Mouse (Mus musculus) hindbrain, embryonic 11.5 days (tissue): ENCODE measurements at regions not wholly inside any gene's neighbourhood (a gene's known extent, or its start where the extent isn't known, plus 50 kb on each side); places are given as distances from the start of the nearest gene placed in this dataset.

ENCODE experiments used
- ATAC-seq: fragments of 200-750 bp; cut with Nextera tagmentation; 2 replicates; pipeline ENCODE4 v1.8.0; 2017; ENCODE audit warnings: mild to moderate bottlenecking, moderate TSS enrichment, moderate library complexity; ENCODE audit not compliant: low FRiP score
- DNase-seq: peaks from one replicate; pipeline ENCODE4 v3.0.0-alpha.2; 2015; ENCODE audit warnings: low spot score
- H3K27ac ChIP-seq: fragments of 300-500 bp; sonication (generic); 2 replicates; pipeline ENCODE4 v1.5.1; 2014; ENCODE audit warnings: mild to moderate bottlenecking, low read depth, low read length
- H3K27me3 ChIP-seq: fragments of 300-500 bp; sonication (generic); 2 replicates; pipeline ENCODE4 v1.6.1; 2014; ENCODE audit warnings: mild to moderate bottlenecking, low read length, moderate library complexity, mixed read lengths; ENCODE audit not compliant: control insufficient read depth, insufficient read depth
- H3K36me3 ChIP-seq: fragments of 300-500 bp; sonication (generic); 2 replicates; pipeline ENCODE4 v1.6.1; 2014; ENCODE audit warnings: mild to moderate bottlenecking, low read length, moderate library complexity, mixed read lengths; ENCODE audit not compliant: control insufficient read depth, insufficient read depth
- H3K4me1 ChIP-seq: fragments of 300-500 bp; sonication (generic); replicated peaks from 2 replicates; pipeline ENCODE4 v1.6.1; 2014; ENCODE audit warnings: low read length, mixed read lengths; ENCODE audit not compliant: control insufficient read depth, insufficient read depth
- H3K4me2 ChIP-seq: fragments of 300-500 bp; sonication (generic); replicated peaks from 2 replicates; pipeline ENCODE4 v1.6.1; 2014; ENCODE audit warnings: mild to moderate bottlenecking, low read depth, low read length
- H3K4me3 ChIP-seq: fragments of 300-500 bp; sonication (generic); 2 replicates; pipeline ENCODE4 v1.5.1; 2014; ENCODE audit warnings: low read depth, low read length
- H3K9ac ChIP-seq: fragments of 300-500 bp; sonication (generic); 2 replicates; pipeline ENCODE4 v1.6.1; 2014; ENCODE audit warnings: low read depth, low read length
- H3K9me3 ChIP-seq: fragments of 300-500 bp; sonication (generic); 2 replicates; pipeline ENCODE4 v1.6.1; 2016; ENCODE audit warnings: low read length; ENCODE audit not compliant: control insufficient read depth
- WGBS: fragments of 180-500 bp; shearing (Covaris S2); extraction: QIAGEN DNeasy Blood & Tissue Kit; methylation state at CpG from one replicate; pipeline ENCODE4 v1.1.7; 2014; 5-methylcytosine and 5-hydroxymethylcytosine counted together

GRCm38 (mm10) chr14:104005132-104005531 is 160.9 kb upstream of the Ednrb start:
- Histone ChIP-seq H3K36me3 (no peaks in the 10 kb centered on the region), H3K9ac (no peak overlapping the region), H3K4me1 (no peaks in the 10 kb centered on the region), H3K9me3 (no peaks in the 10 kb centered on the region), H3K27ac (no peak overlapping the region), H3K4me2 (no peak overlapping the region), H3K27me3 (no peaks in the 10 kb centered on the region), H3K4me3 (no peak overlapping the region)
- WGBS: 71% methylated on average over 2 of the region's 2 CpGs
- ATAC-seq (no peak), DNase-seq (no peak)

- no peaks in the 10 kb centered on the region for H3K9me3 ChIP-seq
- H3K36me3 ChIP-seq: no peaks in the 10 kb centered on the region
- H3K9ac ChIP-seq: no peak overlapping the region
- 76% methylated on average over 1 of the region's 1 CpGs for WGBS
- ATAC-seq: no peak
- H3K4me2 ChIP-seq: no peak overlapping the region
- no peak overlapping the region for H3K4me3 ChIP-seq
- no peak overlapping the region for H3K27ac ChIP-seq
- H3K27me3 ChIP-seq: no peaks in the 10 kb centered on the region
- H3K4me1 ChIP-seq: no peaks in the 10 kb centered on the region
- no peak for DNase-seq
These were observed 158.2 kb upstream of the Ednrb start for GRCm38 (mm10) chr14:104002421-104002820.

- Histone ChIP-seq H3K4me2 (no peak overlapping the region), H3K9ac (no peak overlapping the region), H3K36me3 (no peaks in the 10 kb centered on the region), H3K27me3 (no peaks in the 10 kb centered on the region), H3K9me3 (no peaks in the 10 kb centered on the region), H3K4me1 (no peaks in the 10 kb centered on the region), H3K27ac (no peak overlapping the region), H3K4me3 (no peak overlapping the region)
- no peak for ATAC-seq
- DNase-seq: no peak
- WGBS: 88% methylated on average over 3 of the region's 3 CpGs
These were observed 146.2 kb upstream of the Ednrb start for GRCm38 (mm10) chr14:103990418-103990817.

- no peak overlapping the region for H3K9ac ChIP-seq
- no peaks in the 10 kb centered on the region for H3K4me1 ChIP-seq
- ATAC-seq: no peak
- H3K27me3 ChIP-seq: no peaks in the 10 kb centered on the region
- DNase-seq: no peak
- H3K36me3 ChIP-seq: no peaks in the 10 kb centered on the region
- H3K27ac ChIP-seq: no peak overlapping the region
- no peak overlapping the region for H3K4me3 ChIP-seq
- H3K9me3 ChIP-seq: no peaks in the 10 kb centered on the region
- WGBS: 95% methylated on average over 1 of the region's 1 CpGs
- H3K4me2 ChIP-seq: no peak overlapping the region
These were observed 145.7 kb upstream of the Ednrb start for GRCm38 (mm10) chr14:103989949-103990348.

GRCm38 (mm10) chr14:103987266-103987665 is 143.1 kb upstream of the Ednrb start:
- DNase-seq (no peak), ATAC-seq (peak; percentile 57; the same call in 1 of the 2 replicates)
- Histone ChIP-seq H3K9ac (no peak overlapping the region), H3K4me1 (no peaks in the 10 kb centered on the region), H3K9me3 (no peaks in the 10 kb centered on the region), H3K36me3 (no peaks in the 10 kb centered on the region), H3K4me3 (no peak overlapping the region), H3K27me3 (no peaks in the 10 kb centered on the region), H3K27ac (no peak overlapping the region), H3K4me2 (no peak overlapping the region)
- 55% methylated on average over 3 of the region's 3 CpGs for WGBS

GRCm38 (mm10) chr14:103984349-103984748 is 140.1 kb upstream of the Ednrb start:
- H3K27ac ChIP-seq: no peak overlapping the region
- no peak for ATAC-seq
- H3K9ac ChIP-seq: no peak overlapping the region
- WGBS: 91% methylated on average over 5 of the region's 5 CpGs
- H3K4me2 ChIP-seq: no peak overlapping the region
- no peak overlapping the region for H3K4me3 ChIP-seq
- DNase-seq: no peak
- no peaks in the 10 kb centered on the region for H3K9me3 ChIP-seq
- H3K4me1 ChIP-seq: no peaks in the 10 kb centered on the region
- no peaks in the 10 kb centered on the region for H3K36me3 ChIP-seq
- no peaks in the 10 kb centered on the region for H3K27me3 ChIP-seq

- Histone ChIP-seq H3K4me3 (no peak overlapping the region), H3K4me2 (no peak overlapping the region), H3K9me3 (no peaks in the 10 kb centered on the region), H3K27ac (no peak overlapping the region), H3K36me3 (no peaks in the 10 kb centered on the region), H3K9ac (no peak overlapping the region), H3K27me3 (no peaks in the 10 kb centered on the region), H3K4me1 (no peaks in the 10 kb centered on the region)
- ATAC-seq (no peak), DNase-seq (no peak)
- 83% methylated on average over 2 of the region's 2 CpGs for WGBS
These were observed 134.6 kb upstream of the Ednrb start for GRCm38 (mm10) chr14:103978808-103979207.

- H3K27ac ChIP-seq: no peak overlapping the region
- no peak overlapping the region for H3K4me2 ChIP-seq
- no peaks in the 10 kb centered on the region for H3K4me1 ChIP-seq
- H3K4me3 ChIP-seq: no peak overlapping the region
- H3K9ac ChIP-seq: no peak overlapping the region
- DNase-seq: no peak
- WGBS: 59% methylated on average over 2 of the region's 2 CpGs
- ATAC-seq: no peak
- H3K36me3 ChIP-seq: no peaks in the 10 kb centered on the region
- H3K27me3 ChIP-seq: no peaks in the 10 kb centered on the region
- H3K9me3 ChIP-seq: no peaks in the 10 kb centered on the region
These were observed 133.6 kb upstream of the Ednrb start for GRCm38 (mm10) chr14:103977769-103978168.

- no peaks in the 10 kb centered on the region for H3K4me1 ChIP-seq
- H3K4me3 ChIP-seq: no peak overlapping the region
- no peaks in the 10 kb centered on the region for H3K9me3 ChIP-seq
- no peak for DNase-seq
- no peak overlapping the region for H3K9ac ChIP-seq
- 81% methylated on average over 4 of the region's 4 CpGs for WGBS
- ATAC-seq: no peak
- H3K27me3 ChIP-seq: no peaks in the 10 kb centered on the region
- no peaks in the 10 kb centered on the region for H3K36me3 ChIP-seq
- no peak overlapping the region for H3K27ac ChIP-seq
- no peak overlapping the region for H3K4me2 ChIP-seq
These were observed 129.8 kb upstream of the Ednrb start for GRCm38 (mm10) chr14:103973955-103974354.
